Mouse (Mus musculus): ENCODE measurements around the gene Vnn3. TPM values are rescaled to one million over a fixed set of nuclear protein-coding genes. Genes with fewer than 3 reads are reported as not detected.
A peak's percentile ranks its signal among the peaks of the same experiment; 100 is the strongest.

Vnn3 gene
- polyA plus RNA-seq (2012; rRNA removed), result 0.05 TPM in 1 of 2 replicates, not detected in the other

DNA sequence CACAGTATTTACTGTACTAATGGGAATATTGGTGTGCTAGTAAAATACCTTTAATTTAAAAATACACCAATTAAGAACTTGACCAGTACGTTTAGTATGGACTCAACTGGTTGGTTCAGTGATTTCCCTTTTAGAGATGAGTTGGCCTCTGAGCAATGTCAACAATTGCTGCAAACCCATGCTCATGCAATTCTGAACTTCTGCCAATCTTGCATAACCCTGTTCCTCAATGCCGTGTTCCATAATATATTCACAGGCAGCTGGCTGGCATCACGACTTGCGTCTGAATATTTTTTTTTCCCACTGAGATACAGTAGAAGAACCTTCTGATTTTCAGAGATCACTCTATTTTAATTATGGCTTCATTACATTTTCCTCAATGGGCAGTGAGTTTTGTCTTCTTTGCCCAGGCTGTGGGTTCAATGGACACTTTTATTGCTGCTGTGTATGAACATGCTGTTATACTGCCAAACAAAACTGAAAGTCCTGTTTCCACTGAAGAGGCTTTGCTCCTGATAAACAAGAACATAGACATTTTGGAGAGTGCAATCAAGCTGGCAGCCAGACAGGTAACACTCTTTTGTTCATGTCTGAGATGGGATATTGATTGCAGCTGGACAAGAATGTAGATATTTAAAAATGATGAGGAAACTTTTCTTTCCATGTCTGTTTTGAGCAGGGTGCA lies at the start of gene Vnn3:
TSS of gene Vnn3 (plus strand) at position 235 of the 685 bp plus-strand sequence.
- WGBS, result 18% methylated on average over 4 of the region's 4 CpGs
- Histone ChIP-seq H3K4me3 (replicated peaks; ENCODE audit: insufficient read depth, low read depth, low read length) (no peak within 1 kb of the TSS), H3K27me3 (ENCODE audit: control insufficient read depth, insufficient read depth, low read length) (no peaks in the 10 kb centered on the region), H3K27ac (ENCODE audit: insufficient read depth, low read length) (no peak within 1 kb of the TSS), H3K4me1 (ENCODE audit: control insufficient read depth, insufficient read depth, low read length) (no peaks in the 10 kb centered on the region)
- no peak for DNase-seq
- TF ChIP-seq CTCF (IDR thresholded peaks at IDR 0.05; ENCODE audit: borderline replicate concordance, insufficient read depth, low read depth, low read length), result no peak
- no peak for TF ChIP-seq POLR2A (IDR thresholded peaks at IDR 0.05; ENCODE audit: borderline replicate concordance, insufficient read depth, low read length)

DNA sequence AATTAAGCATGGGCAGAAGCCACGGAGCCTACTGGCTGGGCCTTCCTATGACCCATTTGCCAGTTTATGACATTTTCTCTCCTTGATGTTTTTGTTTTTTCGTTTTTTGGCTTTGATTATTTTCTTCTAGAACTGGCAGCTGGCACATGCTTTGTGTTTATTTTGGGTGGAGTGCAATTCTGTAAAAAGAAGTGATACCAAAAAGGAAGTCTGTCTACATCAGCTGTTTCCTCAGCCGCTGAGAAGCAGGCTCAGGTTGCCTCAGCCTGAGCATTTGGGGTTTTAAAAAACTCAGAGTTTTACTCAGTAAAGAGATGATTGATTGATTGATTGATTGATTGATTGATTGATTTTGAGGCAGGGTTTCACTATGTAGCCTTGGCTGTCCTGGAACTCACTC lies 48.4 kb upstream of the Vnn3 start:
- TF ChIP-seq POLR2A (IDR thresholded peaks at IDR 0.05; ENCODE audit: borderline replicate concordance, insufficient read depth, low read length), result no peak
- TF ChIP-seq CTCF (IDR thresholded peaks at IDR 0.05; ENCODE audit: borderline replicate concordance, insufficient read depth, low read depth, low read length), result no peak
- Histone ChIP-seq H3K27ac (ENCODE audit: insufficient read depth, low read length) (no peak overlapping the region), H3K27me3 (ENCODE audit: control insufficient read depth, insufficient read depth, low read length) (no peaks in the 10 kb centered on the region), H3K4me3 (replicated peaks; ENCODE audit: insufficient read depth, low read depth, low read length) (no peak overlapping the region), H3K4me1 (ENCODE audit: control insufficient read depth, insufficient read depth, low read length) (no peaks in the 10 kb centered on the region; the same call in 1 of the 2 replicates)
- no peak for DNase-seq
- WGBS, result 60% methylated on average over 3 of the region's 3 CpGs

DNA sequence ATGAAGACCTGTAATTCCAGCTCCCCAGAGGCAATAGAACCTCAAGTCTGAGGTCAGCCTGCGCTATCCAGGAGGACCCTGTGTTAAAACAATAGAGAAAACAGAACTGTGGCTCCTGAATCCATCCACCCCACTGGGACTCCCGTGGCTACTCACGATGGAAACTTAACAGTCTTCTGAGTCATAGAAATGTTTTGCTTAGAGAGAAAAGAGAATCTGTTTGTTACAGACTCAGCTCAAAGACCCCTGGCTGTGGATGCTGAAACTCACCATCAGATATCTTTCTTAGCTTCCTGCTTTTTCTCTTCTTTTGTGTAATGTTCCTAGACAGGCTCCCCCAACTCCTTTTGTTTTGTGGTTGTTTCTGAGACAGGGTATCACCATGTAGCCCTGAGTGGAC lies 46.6 kb upstream of the Vnn3 start:
- Histone ChIP-seq H3K27me3 (ENCODE audit: control insufficient read depth, insufficient read depth, low read length) (no peaks in the 10 kb centered on the region), H3K4me3 (replicated peaks; ENCODE audit: insufficient read depth, low read depth, low read length) (no peak overlapping the region), H3K27ac (ENCODE audit: insufficient read depth, low read length) (no peak overlapping the region), H3K4me1 (ENCODE audit: control insufficient read depth, insufficient read depth, low read length) (no peaks in the 10 kb centered on the region; the same call in 1 of the 2 replicates)
- TF ChIP-seq POLR2A (IDR thresholded peaks at IDR 0.05; ENCODE audit: borderline replicate concordance, insufficient read depth, low read length) (no peak), CTCF (IDR thresholded peaks at IDR 0.05; ENCODE audit: borderline replicate concordance, insufficient read depth, low read depth, low read length) (no peak)
- DNase-seq, result no peak
- 54% methylated on average over 3 of the region's 3 CpGs for WGBS

DNA sequence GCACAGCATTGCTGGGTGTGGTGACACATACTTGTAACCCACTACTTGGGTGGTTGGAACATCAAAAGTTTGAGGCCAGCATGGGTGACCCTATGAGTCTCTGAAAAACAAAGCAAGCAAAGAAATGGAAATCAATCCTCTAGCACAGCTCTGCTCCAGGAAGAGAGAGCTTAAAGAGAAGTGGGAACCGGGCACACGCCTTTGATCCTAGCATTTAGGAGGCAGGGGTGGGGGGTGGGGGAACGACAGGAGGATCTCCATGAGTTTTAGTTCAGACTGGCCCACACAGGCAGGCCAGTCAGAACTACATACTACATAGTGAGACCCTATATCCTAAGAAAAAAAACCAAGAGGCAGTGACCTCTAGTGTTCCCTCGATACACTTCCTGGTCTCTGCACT lies 45.1 kb upstream of the Vnn3 start:
- no peak for DNase-seq
- TF ChIP-seq CTCF (IDR thresholded peaks at IDR 0.05; ENCODE audit: borderline replicate concordance, insufficient read depth, low read depth, low read length), result no peak
- TF ChIP-seq POLR2A (IDR thresholded peaks at IDR 0.05; ENCODE audit: borderline replicate concordance, insufficient read depth, low read length), result no peak
- WGBS, result 48% methylated on average over 4 of the region's 4 CpGs
- Histone ChIP-seq H3K27ac (ENCODE audit: insufficient read depth, low read length) (no peak overlapping the region), H3K27me3 (ENCODE audit: control insufficient read depth, insufficient read depth, low read length) (no peaks in the 10 kb centered on the region), H3K4me3 (replicated peaks; ENCODE audit: insufficient read depth, low read depth, low read length) (no peak overlapping the region), H3K4me1 (ENCODE audit: control insufficient read depth, insufficient read depth, low read length) (no peaks in the 10 kb centered on the region; the same call in 1 of the 2 replicates)

DNA sequence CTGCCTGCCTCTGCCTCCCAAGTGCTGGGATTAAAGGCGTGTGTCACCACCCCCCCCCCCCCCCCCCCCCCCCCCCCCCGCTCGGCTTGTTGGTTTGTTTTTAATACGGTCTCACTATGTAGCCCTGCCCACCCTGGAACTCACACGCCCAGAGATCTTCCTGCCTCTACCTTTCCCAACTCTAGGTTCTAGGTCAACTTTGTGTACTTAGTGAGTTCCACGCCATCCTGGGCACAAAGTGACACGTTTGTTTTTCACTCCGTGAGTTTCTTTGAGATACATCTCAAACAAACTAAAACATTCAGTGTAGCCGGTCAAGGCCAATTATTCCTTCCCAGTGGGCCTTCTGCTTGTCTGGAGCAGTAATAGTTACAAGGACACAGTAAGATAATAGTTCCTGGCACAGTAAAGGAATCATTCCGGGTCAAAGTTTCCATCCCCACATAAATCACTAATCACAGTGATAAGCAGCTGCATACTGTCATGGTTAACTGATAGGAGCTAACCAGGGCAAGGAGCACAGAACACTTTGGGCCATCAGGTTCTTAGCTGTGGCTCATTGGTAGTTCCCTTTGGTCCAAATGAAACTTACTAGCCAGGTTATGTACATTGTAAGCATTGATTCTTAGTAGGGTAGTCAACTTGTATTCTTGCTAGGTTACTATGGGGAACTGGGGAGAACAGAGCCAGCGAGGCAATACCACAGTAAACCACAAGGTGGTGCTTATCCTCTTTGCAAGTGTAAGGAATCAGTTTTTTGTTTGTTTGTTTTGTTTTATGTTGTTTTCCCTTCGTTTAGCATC lies 39.4 kb upstream of the Vnn3 start:
- TF ChIP-seq CTCF (IDR thresholded peaks at IDR 0.05; ENCODE audit: borderline replicate concordance, insufficient read depth, low read depth, low read length), result peak; percentile 61; the same call in 1 of the 2 replicates
- TF ChIP-seq POLR2A (IDR thresholded peaks at IDR 0.05; ENCODE audit: borderline replicate concordance, insufficient read depth, low read length), result no peak
- H3K4me1 ChIP-seq (ENCODE audit: control insufficient read depth, insufficient read depth, low read length), result no peaks in the 10 kb centered on the region
- H3K27ac ChIP-seq (ENCODE audit: insufficient read depth, low read length), result no peak overlapping the region
- 67% methylated on average over 8 of the region's 12 CpGs for WGBS
- H3K4me3 ChIP-seq (replicated peaks; ENCODE audit: insufficient read depth, low read depth, low read length), result no peak overlapping the region
- no peaks in the 10 kb centered on the region for H3K27me3 ChIP-seq (ENCODE audit: control insufficient read depth, insufficient read depth, low read length)
- DNase-seq, result peak; percentile 32 to 64

DNA sequence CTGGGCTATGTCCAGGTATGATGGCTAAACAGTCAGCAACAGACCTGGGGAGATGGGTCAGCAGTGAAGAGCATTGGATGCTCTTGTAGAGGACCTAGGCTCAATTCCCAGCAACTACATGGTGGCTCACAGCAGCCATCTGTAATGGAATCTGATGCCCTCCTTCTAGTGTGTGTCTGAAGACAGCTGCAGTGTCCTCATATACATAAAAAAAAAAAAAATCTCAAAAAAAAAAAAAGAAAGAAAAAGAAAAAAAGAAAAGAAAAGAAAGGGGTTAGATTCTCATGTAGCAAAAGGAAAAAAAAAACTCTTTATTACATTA lies 38.9 kb upstream of the Vnn3 start:
- TF ChIP-seq CTCF (IDR thresholded peaks at IDR 0.05; ENCODE audit: borderline replicate concordance, insufficient read depth, low read depth, low read length) (no peak; the same call in 1 of the 2 replicates), POLR2A (IDR thresholded peaks at IDR 0.05; ENCODE audit: borderline replicate concordance, insufficient read depth, low read length) (no peak)
- DNase-seq, result no peak
- no peaks in the 10 kb centered on the region for H3K27me3 ChIP-seq (ENCODE audit: control insufficient read depth, insufficient read depth, low read length)

DNA sequence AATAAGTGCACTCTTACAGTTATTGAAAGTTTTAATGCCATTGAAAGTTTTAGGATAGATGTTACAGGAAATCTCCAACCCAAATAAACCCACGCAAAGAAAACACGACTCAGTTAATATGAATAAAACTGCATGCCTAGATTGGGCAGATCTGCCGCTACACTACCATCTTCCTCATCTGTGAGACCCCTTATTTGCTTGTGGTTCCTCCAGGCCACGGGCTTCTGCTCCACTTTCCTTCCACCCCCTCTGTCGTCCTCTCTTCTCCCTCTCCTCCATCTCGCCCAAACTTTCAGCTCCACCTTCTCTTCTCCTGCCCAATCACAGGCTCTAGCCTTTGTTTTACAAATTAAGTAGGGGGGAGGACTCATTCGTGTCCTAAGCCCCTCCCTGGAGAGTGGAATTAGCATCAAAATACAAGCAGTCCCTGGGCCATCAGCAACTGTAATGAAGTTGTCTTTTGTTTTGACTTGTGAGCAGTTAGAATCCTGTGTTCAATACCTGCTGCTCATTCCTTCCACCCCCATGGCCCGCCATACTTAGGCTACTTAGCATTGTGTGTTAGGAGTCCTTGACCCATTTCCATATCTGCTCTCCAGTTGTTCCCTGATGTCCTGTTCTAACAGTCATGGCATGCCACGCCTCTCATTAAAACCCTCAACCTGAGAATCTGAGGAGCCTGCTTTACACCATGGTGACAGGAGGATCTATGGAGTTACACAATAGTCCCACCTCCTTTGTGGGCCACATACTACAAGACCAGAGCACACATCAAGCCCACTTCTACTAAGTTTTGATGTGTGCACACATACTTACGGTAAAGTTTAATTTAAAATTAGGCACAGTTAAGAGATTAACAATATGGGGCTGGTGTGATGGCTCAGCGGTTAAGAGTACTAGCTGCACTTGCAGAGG lies 38.2 kb upstream of the Vnn3 start:
- TF ChIP-seq POLR2A (IDR thresholded peaks at IDR 0.05; ENCODE audit: borderline replicate concordance, insufficient read depth, low read length) (no peak), CTCF (IDR thresholded peaks at IDR 0.05; ENCODE audit: borderline replicate concordance, insufficient read depth, low read depth, low read length) (no peak)
- H3K27me3 ChIP-seq (ENCODE audit: control insufficient read depth, insufficient read depth, low read length), result no peaks in the 10 kb centered on the region
- H3K4me1 ChIP-seq (ENCODE audit: control insufficient read depth, insufficient read depth, low read length), result no peaks in the 10 kb centered on the region
- WGBS, result 60% methylated on average over 11 of the region's 11 CpGs
- DNase-seq, result no peak
- H3K4me3 ChIP-seq (replicated peaks; ENCODE audit: insufficient read depth, low read depth, low read length), result no peak overlapping the region
- no peak overlapping the region for H3K27ac ChIP-seq (ENCODE audit: insufficient read depth, low read length)

More for the DNA sequence above, 38.9 kb upstream of the Vnn3 start:
- Histone ChIP-seq H3K27ac (ENCODE audit: insufficient read depth, low read length) (no peak overlapping the region), H3K4me1 (ENCODE audit: control insufficient read depth, insufficient read depth, low read length) (no peaks in the 10 kb centered on the region), H3K4me3 (replicated peaks; ENCODE audit: insufficient read depth, low read depth, low read length) (no peak overlapping the region)
